Mouse (Mus musculus): ENCODE data around the gene Dnah7a.
A peak's percentile ranks its signal among the peaks of the same experiment; 100 is the strongest.
"Not testable (repeated sequence)": the region's sequence is repeated elsewhere in the genome, so short reads cannot be mapped to it uniquely, and the experiment has no call there.

Dnah7a gene

DNA sequence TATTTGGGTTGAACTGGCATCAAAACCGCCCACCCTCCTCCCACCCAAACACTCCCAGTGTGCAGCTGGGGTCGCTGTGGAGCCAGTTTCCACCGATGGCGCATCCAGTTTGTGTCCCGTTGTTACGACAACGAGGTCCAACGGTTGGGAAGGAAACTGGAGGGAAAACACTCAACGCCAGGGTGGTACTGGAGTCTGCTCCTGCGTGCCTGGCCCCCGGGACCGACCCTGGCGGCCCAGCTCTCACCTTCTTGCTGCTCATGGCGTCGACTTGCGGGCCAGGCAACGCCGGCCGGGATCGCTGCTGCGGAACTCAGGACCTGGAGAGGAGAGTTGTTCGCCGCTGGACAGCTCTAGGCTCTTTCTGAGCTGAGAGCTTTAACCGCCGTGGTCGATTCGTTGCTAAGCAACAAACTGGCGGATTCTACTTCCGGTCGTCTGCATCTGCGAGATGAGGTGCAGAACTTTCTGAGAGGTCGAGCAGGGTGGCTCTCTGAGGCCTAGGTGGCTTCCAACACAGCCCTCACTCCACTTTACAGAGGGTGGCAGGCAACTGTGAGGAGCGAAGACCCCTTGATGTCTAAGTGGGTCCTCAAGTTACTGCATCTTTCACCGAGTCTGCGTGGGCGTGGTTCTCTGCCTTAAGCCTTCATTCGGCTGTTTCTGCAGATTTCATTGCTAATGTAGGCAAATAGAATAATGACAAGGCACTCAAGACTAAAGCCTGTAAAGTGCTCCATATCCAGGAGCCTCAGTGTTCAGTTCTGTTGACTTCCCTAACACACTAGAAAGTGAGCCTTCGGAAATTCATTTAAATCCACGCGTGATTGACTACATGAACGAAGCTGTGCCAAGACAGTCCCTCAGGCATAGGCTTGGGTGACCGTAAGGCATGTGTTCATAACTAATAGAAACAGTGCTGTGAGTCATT, at the start of gene Dnah7a:
TSS of gene Dnah7a (minus strand) at position 354 of the 931 bp plus-strand sequence.
- DNase-seq (ENCODE audit: low spot score): no peak

DNA sequence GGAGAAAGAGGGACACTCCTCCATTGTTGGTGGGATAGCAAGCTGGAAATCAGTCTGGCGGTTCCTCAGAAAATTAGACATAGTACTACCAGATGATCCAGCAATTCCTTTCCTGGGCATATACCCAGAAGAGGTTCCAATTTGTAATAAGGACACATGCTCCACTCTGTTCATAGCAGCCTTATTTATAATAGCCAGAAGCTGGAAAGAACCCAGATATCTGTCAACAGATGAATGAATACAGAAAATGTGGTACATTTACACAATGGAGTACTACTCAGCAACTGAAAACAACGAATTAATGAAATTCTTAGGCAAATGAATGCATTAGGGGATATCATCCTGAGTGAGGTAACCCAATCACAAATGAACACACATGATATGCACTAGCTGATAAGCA, 46.9 kb upstream of the Dnah7a start:
- not testable (repeated sequence) for DNase-seq (ENCODE audit: low spot score)

DNA sequence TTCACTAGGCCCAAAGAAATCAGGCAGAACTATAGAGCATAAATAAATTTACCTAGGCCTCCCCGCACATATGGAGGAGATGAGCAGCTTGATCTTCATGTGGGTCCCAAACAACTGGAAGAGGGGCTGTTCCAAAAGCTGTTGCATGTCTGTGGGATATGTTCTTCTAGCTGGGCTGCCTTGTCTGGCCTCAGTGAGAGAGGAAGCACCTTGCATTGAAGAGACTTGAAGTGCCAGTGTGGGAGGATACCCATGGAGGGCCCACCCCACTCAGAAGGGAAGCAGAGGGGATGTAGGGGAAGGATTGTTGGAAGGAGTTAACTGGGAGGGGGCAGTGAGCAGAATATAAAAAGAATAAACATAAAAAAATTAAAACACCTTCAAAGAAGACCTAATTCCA, 44.6 kb upstream of the Dnah7a start:
- no peak for DNase-seq (ENCODE audit: low spot score)

DNA sequence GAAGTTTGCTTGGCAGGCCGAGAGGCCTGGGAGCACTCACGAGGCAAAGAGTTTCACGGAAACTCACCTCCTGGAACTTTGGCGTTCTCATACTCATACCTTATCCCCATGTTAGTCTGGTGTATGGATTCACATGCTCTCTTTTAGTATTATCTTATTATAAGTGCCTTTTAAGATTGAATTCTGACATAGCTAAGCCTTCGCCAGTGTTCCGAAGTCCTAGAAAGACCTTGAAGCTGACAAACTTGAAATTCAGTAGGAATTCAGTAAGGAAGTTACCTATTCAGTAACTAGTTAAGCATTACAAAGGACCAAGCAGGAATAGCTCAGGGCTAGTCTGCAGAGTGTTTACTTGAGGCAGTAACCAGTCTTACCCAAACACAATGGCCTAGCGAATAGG, 44.1 kb upstream of the Dnah7a start:
- not testable (repeated sequence) for DNase-seq (ENCODE audit: low spot score)

DNA sequence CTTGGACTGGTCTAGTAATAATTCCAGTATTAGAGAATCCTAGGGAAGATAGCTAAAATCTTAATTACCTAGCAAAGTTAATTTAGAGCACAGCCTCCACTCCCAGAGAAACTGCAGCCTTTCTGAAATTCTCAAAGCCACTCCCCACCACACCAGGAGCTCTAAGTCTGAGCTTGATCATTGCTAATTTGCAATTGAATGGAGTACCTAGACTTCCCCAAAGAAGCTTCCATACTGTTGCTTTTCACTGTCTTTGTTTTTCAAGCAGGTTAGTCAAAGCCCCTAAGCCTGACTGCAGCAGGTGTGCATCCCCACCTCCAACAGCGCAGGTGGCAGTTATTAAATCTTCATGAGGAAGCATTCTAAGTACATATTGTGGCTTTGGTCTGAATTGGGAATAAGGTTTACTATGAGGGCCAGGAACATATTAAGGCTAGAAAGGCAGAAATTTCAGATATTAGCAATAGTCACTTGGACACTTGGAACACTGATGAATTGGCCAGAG, 43.3 kb upstream of the Dnah7a start:
- DNase-seq (ENCODE audit: low spot score): not testable (repeated sequence)

DNA sequence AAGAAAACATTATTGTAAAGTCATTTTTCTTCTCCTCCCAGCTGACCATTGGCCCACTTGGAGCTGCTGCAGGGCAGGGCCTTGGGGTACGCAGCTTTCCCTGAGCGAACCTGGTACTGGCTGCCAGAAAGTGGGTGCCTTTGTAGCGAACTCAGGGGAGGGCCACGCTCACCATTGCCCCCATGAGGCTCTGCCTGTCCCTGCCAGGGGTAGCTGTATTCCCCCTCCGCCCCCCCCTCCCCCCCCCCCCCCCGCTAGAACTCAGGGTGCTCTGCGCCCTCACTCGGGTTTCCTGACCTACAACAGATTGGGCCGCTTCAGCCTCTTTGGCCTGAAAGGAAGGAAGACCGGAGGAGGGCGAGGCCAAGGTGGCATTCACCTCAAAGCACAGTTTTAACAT, 42.0 kb upstream of the Dnah7a start:
- no peak for DNase-seq (ENCODE audit: low spot score)

DNA sequence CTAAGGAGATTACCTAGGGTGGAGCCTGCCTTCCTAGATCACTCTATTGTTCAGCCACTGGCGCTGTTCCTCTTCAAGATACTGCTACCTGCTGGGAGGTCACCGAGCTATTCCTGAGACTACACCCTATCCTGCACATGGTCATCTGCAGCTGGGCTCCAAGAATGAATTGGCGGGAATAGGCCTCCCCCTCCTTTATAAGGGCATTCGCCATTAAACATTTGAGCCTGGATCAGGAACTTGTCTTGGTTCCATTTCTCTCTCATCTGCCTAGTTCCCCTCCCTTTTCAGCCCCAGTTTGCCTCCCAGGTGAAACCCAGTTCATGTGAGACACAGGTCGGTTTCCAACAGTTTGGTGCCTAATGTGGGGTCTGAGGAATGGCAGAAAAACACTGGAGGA, 39.4 kb upstream of the Dnah7a start:
- DNase-seq (ENCODE audit: low spot score): no peak

DNA sequence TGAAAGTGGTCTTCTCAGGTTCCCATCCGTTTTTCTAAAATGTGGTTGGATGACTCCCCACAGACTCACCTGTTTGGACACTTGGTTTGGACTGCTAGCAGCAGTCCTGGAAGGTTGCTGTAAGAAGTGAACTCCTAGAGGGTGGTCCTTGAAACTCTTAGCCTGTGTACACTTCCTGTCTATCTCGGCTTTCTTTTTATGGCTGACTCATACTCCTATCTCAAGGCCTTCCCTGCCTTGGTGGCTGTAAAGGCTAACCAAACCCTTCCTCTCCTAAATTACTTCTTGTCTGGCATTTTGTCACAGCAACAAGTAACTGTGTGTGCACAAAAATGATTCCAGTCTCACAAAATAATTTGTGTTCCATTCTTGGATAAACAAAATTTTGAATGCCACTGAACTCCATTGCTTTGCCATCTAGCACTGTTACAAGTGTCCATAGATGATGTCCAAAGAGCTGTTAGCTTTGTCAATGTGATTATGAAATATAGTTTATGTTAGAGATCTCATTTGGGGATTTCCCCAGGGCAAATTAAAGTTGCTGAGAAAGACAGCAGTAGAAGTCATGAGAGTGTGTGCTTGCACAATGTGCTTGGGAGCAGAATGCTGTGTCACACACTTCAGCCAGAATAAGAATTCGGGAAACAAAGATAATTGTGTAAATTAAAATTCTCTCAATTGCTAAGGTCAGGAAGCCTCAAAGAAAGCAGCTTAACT, 35.3 kb upstream of the Dnah7a start:
- no peak for DNase-seq (ENCODE audit: low spot score)

DNA sequence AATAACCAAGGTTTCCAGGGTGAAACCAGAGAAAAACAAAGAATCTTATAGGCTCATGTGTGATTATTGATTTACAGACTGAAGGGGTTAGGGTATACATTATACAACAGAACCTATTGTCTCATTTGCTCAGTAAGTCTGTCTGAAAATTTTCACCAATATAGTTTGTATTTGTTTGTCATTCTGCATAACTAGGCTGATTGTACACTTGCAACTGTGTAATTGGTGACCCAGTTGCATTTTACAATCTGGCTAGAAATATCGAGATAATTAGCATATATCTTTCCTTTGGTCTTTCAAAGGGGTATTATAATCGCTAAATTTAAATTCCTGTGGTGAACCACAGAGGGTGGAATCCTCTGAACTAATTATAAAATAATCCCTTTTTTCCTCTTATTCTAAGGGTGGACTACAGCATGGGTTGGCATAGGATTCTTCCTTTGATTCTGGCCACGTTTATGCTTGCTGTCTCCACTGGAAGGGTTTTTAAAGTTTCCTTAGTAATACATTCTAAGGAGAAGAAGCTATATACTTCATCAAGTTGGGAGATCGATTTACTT, 34.3 kb upstream of the Dnah7a start:
- DNase-seq (ENCODE audit: low spot score): no peak

DNA sequence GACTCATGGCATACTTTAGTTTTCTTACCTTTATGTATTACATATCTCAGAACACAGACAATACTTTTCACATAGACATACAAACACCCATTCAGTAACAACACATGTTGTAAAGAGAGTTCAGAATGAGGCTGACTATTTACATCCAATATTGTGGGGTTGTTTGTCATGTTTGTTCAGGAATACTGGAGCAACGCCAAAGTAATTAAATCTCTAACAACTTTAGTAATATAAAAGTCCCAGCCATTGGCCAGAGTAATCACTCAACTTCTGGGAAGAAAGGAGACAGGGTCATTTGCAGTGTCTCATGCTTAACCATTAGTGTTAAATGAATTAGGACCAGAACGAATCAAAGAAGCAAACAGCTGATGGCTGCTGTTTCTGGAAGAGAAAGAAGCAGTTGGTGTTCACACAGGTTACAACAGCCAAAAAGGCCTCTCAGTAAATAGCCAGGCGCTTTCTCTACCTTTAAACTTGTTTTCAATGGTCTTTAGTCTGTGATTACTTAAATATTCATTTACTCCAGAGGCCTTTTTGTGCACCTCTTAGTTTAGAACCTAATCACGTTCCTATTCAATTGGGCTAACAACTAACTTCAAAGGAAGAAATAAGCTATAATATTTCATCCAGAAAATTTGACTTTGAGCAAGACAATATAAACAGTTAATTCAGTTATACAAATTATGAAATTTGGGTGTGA, 33.6 kb upstream of the Dnah7a start:
- not testable (repeated sequence) for DNase-seq (ENCODE audit: low spot score)

DNA sequence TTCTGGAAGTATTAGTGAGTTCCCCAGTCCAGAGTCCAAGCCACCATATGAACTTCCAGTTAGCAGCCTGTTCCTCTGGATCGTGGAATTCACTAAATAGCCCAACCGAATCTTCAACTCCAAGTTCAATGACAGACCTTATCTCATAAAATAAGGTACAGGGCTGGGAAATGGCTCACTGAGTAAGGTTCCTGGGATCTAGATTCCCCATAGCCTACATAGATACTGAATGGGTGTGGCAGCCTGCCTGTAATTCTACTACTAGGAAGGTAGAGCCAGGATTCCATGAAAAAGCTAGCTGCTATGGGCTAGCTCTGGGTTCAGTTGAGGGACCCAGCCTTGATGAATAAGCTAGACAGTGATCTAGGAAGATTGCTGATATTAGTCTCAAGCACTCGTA, 30.0 kb upstream of the Dnah7a start:
- DNase-seq (ENCODE audit: low spot score): no peak

DNA sequence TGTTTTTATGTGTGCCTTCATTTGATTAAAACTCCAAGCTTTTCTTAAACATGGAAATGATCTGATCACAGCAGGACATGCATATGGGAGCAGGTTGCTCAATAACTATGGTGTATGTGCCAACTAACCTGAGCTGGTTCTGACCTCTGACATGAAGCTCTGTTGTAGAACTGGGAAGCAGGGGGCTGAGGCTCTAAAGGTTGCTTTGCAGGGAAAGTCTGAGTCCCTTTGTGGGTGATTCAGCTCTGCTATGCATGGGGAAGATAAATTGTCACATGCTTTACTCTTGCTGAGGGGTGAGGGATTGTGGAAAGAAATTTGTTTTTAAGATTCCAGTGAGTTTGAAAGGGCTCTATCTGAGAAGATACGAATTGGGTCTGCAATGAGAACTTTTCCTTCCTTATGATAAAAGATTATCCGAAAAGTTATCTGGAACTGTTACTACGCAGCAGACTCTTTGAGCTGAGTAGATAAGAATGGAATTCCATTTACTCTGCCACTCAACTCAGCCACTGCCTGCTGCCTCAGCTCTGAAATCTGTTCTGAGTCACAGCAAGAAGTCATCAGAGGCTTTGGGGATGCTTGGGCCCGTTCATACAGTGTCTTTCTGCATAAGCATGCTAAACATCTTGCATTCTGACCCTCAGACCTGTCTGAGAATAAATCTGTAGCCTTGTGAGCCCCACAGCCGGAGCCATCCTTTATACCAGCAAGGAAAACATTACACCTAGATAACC, 22.1 kb upstream of the Dnah7a start:
- DNase-seq (ENCODE audit: low spot score): no peak

DNA sequence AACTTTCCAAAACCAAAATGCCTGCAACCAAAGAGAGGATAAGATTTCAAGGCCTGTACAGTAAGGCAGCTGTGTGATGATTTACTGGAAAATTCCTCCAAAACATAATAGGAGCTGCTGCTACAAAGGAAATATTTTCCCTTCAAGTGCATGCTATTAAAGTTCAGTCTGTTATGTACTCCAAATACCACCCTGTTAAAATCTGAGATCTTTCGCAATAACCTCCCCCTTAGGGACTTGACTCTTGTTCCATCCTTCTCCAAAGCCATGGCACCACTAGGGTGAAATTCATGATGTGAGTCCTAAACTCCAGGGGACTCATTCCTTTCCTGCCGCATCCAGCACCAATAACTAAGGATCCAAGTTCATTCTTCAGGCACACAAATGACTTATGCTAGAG, 20.3 kb upstream of the Dnah7a start:
- no peak for DNase-seq (ENCODE audit: low spot score)

DNA sequence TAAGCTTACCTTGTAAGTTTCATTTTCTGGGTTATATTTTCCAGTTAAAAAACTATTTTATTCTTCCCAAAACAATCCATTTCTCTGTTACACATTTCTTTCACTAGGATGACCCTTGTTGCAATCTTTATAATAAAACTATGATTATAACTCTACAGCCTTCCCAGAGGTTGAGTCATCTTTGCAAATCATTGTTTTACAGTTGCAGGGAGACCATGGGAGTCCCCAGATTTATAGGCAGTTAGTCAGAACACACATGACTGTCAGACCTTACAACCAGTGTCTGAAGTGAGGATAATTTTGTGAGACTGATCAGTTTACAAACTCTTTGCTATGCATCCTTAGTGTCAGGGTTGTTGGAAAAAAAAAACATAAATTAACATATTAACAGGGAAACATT, 14.8 kb upstream of the Dnah7a start:
- DNase-seq (ENCODE audit: low spot score): no peak

DNA sequence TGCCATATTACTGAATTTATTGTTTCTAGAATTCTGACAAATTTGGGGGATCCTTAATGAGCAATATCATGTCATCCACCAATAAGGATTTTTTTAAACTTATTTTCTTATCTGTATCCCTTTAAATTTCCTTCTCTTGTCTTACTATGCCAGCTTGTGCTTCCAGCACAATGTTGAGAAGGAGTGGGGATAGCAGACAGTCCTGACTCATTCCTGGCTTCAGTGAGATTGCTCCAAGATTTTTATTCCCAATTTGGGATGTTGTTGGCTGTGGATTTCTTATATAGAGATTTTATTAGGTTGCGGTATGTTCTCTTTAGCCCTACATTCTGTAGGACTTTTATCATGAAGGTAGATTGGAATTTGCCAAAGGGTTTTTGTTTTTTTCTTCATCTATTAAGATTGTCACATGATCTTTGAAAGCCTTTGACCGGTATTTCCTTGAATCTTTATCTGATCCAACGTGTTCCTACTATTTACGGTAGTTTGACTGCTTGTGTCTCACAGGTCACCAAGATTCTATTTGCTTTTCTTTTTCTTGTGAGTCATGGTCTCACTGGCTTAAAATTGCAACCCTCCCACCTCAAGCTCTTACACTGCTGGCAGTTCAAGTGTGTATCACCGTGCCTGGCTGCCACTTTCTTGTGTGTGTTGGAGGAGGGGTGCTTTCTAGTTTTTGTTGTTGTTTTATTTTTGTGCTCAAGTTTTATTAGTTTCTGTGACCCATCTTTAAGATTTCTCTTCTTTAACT, 14.2 kb upstream of the Dnah7a start:
- DNase-seq (ENCODE audit: low spot score): no peak

DNA sequence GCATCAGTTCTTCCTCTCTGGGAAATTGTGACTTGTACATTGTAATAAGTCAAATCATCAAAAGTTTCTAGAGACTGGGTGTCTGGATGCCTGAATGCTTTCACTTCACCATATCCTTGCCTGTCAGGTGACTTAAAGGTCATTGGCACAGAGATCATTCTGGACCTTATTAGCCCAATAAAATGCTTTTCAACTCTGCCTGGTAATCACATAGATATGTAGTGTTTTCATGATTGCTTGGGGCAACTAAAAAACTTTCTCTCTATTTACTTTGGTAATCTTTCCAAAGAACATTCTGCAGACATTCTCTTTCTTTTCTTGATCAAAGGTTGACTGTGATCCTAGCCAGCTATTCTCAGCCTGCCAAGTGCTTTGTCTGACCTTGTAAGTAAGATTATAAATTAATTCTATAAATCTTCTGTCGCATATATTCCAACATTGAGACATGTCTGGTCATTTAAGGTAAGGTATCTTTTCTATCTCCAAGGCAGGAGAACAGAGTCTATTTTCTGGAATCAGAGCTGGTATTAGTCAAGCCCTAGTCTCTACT, 9.5 kb upstream of the Dnah7a start:
- DNase-seq (ENCODE audit: low spot score): no peak

DNA sequence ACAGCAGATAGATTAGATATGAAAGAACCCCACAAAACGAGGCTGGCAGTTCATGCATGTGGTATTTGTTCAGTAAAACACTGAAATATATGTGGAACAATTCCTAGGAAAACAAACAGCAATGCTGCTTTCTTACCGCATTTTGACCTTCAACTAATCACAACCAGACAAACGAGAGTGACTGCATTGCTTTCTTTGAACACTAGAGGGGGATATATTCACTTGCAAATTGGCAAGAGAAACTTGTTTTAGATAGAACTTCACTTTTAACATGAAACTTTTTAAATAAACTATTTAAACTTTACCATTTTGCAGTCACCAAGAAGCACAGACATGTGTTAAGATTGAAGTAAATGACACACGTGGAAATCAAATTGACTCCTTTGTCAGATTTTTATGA, 8.9 kb upstream of the Dnah7a start:
- DNase-seq (ENCODE audit: low spot score): peak; percentile 88

DNA sequence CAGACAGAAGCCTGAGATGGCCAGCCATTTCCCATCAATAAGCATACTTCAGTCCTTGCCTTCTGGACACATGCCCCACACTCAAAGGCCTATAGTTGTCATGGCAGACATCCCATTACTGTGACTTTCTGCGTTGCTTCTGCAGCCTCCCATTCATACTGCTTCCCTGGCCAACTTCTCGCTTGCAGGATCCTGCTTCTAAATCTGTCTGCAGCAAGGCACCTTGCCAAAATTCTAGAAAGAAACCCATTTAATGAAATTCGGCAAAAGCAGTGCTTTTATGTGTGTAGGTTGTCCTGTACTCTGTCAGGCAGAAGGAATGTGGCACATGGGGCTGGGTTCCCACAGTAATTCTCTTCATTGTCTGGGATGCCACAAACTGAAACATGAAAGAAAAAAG, 6.8 kb upstream of the Dnah7a start:
- DNase-seq (ENCODE audit: low spot score): peak; percentile 27

DNA sequence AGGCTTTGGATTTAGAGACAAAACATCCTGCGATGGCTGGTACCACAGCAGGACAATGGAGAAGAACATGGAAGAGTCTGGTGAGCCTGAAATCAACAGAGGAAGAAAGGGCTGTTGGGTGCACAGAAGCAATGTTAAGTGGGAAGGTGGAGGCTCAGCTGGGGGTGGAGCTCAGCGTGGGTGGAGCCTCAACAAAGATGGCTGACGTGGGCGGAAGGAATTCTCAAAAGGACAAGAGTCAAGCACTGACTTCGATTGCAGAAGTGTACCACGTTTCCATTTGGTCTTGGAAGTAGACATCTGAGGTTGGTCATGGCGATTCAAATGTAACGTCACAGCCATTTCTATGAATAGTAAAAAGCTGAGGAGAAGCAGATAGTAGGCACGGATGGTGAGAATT, 4.5 kb upstream of the Dnah7a start:
- DNase-seq (ENCODE audit: low spot score): no peak

DNA sequence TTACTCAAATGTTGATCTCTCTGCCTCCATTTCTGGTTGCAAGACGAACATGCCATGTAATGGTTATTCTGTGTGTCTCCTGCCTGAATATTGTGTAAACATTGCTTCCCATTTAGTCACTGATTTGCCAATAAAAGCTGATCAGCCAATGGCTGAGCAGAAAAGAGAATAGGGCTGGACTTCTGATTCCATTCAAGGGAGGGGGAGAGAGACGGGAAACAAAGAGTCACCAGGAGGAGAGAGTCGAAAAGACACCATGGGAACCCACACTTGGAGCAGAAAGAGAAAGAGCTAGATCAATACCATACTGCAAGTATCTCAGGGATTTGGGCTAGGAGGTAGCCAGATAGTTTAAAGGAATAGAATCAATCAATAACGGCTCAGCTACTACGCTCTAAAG, 3.0 kb upstream of the Dnah7a start:
- not testable (repeated sequence) for DNase-seq (ENCODE audit: low spot score)

All from layer of hippocampus, adult 9-10 months (tissue).